In the genomic region with DNA sequence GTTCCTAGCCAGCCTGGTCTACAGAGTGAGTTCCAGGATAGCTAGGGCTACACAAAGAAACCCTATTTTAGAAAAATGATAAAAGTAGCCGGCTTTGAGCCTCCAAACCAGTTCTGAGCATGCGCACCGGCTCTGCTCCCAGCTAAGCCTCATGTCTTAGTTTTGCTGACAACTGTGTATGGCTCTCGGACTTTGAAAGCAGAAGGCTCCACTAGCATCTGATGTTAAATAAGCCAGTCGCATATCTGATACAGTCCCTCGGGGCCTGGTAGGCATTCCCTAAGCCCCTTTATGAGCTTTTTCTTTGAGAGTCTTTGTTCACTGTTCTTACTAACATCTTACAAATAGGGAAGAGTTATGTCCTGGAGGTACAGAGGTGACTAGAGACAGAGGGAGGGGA, we compare ENCODE assay signal across 2 mouse cellular contexts.
A peak's percentile ranks its signal among the peaks of the same experiment; 100 is the strongest.
TF ChIP-seq lines count a peak whose summit lies in the region.

No protein-coding gene starts in this region.

TF ChIP-seq in MEL, 35 proteins besides CTCF, POLR2A, EP300 and RAD21:
- TF ChIP-seq JUND (IDR thresholded peaks at IDR 0.05; ENCODE audit: low read depth, low read length), result no peak
- peak; percentile 71 for TF ChIP-seq NRF1 (IDR thresholded peaks at IDR 0.05; ENCODE audit: insufficient read depth, low read depth, low read length, poor library complexity, severe bottlenecking)
- no peak for TF ChIP-seq GATA1 (IDR thresholded peaks at IDR 0.05; ENCODE audit: low read depth, low read length)
- TF ChIP-seq MAX (IDR thresholded peaks at IDR 0.05; ENCODE audit: low read length), result no peak
- TF ChIP-seq TCF12 (IDR thresholded peaks at IDR 0.05; ENCODE audit: low read depth, low read length), result no peak
TF ChIP-seq in MEL: peak in this region for 1.

TF ChIP-seq in myocyte, 11 proteins besides CTCF, POLR2A, EP300 and RAD21:
- TF ChIP-seq TCF3 (IDR thresholded peaks at IDR 0.05; ENCODE audit: insufficient read length, low read depth), result no peak
- TF ChIP-seq POLR2AphosphoS2 (IDR thresholded peaks at IDR 0.05; ENCODE audit: insufficient read length, low read depth), result no peak
- no peak for TF ChIP-seq USF1 (IDR thresholded peaks at IDR 0.05; ENCODE audit: low read depth)
- TF ChIP-seq SRF (IDR thresholded peaks at IDR 0.05; ENCODE audit: control insufficient read depth, insufficient read length, low read depth), result no peak
- no peak for TF ChIP-seq CEBPB (IDR thresholded peaks at IDR 0.05; ENCODE audit: insufficient read depth, poor library complexity, severe bottlenecking)
- TF ChIP-seq MYOG (IDR thresholded peaks at IDR 0.05; ENCODE audit: control insufficient read depth in 1 of 3, insufficient read depth in 1 of 3, insufficient read length in 2 of 3, low read depth in 2 of 3), result no peak
- TF ChIP-seq MYOD1 (IDR thresholded peaks at IDR 0.05; ENCODE audit: control insufficient read depth in 1 of 3, insufficient read length in 2 of 3, low read depth in 2 of 3), result no peak
- TF ChIP-seq REST (IDR thresholded peaks at IDR 0.05; ENCODE audit: insufficient read depth, insufficient read length), result no peak
- no peak for TF ChIP-seq TCF12 (IDR thresholded peaks at IDR 0.05; ENCODE audit: insufficient read depth, poor library complexity, severe bottlenecking)
- TF ChIP-seq E2F4 (IDR thresholded peaks at IDR 0.05; ENCODE audit: insufficient read depth), result no peak
- TF ChIP-seq MAX (IDR thresholded peaks at IDR 0.05; ENCODE audit: low read depth), result no peak
TF ChIP-seq in myocyte: peak in this region for 0.
